ENCODE assay signal across 8 mouse cellular contexts in the genomic region with DNA sequence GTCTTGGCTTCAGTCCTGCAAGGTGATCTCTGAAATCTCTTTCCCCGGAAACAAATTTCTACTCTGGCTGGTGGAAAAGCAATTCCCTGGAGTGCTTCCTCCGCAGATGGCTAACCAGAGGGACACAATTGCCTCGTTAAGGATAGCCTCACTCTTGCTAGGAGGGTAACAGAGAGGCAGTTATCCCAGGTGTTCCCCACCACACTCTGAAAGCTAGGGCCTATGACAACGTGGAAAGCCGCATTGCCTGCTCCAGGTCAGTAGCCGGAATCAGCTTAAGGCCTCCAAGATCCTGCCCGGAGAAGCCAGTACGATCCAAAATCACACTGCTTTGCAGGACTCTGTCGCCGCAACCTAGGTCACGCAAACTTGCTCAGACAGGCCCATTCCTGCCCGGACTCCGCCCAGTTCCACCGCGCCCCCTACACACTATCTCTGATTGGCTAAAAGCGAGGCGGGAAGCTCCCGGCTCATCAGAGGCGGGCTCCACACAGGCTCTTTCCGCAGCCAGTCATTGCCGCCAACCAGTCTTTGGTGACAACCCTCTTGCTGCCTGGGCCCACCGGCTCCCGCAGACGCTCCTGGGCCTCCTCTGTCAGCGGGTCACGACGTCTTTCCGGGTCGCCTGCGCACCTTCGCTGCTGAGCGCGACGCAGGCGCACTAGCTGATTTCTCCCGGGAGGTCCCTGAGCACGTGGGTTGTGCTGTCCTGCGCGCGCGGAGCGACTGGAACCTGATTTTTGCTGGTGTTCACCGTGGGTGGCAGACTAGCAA. TPM values are rescaled to one million over a fixed set of nuclear protein-coding genes. Genes with fewer than 3 reads are reported as not detected.
A peak's percentile ranks its signal among the peaks of the same experiment; 100 is the strongest.
DNase-seq lines count a peak whose midpoint lies in the region; ATAC-seq lines count a peak whose summit lies in the region.

Gene Mthfd1 (plus strand): TSS at position 574 of the 774 bp plus-strand sequence.

- H3K9ac ChIP-seq in heart, embryonic 13.5 days: peak within 1 kb of the TSS; percentile 87
- H3K9ac ChIP-seq in liver, embryonic 12.5 days: peak within 1 kb of the TSS; percentile 77
- H3K9ac ChIP-seq in stomach, embryonic 15.5 days: peak within 1 kb of the TSS; percentile 57

- peak within 1 kb of the TSS; percentile 32; the same call in 1 of the 2 replicates for H3K27ac ChIP-seq in brown adipose tissue, adult 24 weeks (replicated peaks; ENCODE audit: low read depth, low read length)
- peak within 1 kb of the TSS; percentile 75 for H3K27ac ChIP-seq in heart, embryonic 13.5 days (replicated peaks)
- H3K27ac ChIP-seq in liver, embryonic 12.5 days: peak within 1 kb of the TSS; percentile 76
- H3K27ac ChIP-seq in stomach, embryonic 15.5 days: peak within 1 kb of the TSS; percentile 87

- H3K4me3 ChIP-seq in brown adipose tissue, adult 24 weeks (ENCODE audit: insufficient read depth, low read depth, low read length): peak within 1 kb of the TSS; percentile 73
- H3K4me3 ChIP-seq in heart, embryonic 13.5 days: peak within 1 kb of the TSS; percentile 76
- peak within 1 kb of the TSS; percentile 71 for H3K4me3 ChIP-seq in liver, embryonic 12.5 days
- H3K4me3 ChIP-seq in stomach, embryonic 15.5 days (replicated peaks): peak within 1 kb of the TSS; percentile 73

- peak; percentile 97 for DNase-seq in CD4-positive, CD25-positive, alpha-beta regulatory T cell, adult 2 months (ENCODE audit: low read depth, low spot score)
- peak; percentile 46 for DNase-seq in fat pad, adult 2 months (ENCODE audit: extremely low read depth, low read depth, low spot score)
- peak; percentile 95 for DNase-seq in kidney, postnatal 10 days
- DNase-seq in natural killer cell, adult 2 months (ENCODE audit: low spot score in 2 of 2): peak; percentile 88 to 93

- 1% methylated on average over 43 of the region's 43 CpGs for WGBS in heart, embryonic 13.5 days
- 2% methylated on average over 43 of the region's 43 CpGs for WGBS in liver, embryonic 12.5 days (ENCODE audit: insufficient replicate concordance)
- 1% methylated on average over 43 of the region's 43 CpGs for WGBS in stomach, embryonic 15.5 days

- H3K27me3 ChIP-seq in heart, embryonic 13.5 days (replicated peaks): no peaks in the 10 kb centered on the region
- no peaks in the 10 kb centered on the region for H3K27me3 ChIP-seq in liver, embryonic 12.5 days (replicated peaks)
- H3K27me3 ChIP-seq in stomach, embryonic 15.5 days (replicated peaks): no peaks in the 10 kb centered on the region

- peaks cover 9% of the 10 kb centered on the region for H3K4me1 ChIP-seq in brown adipose tissue, adult 24 weeks (ENCODE audit: control insufficient read depth, insufficient read depth, insufficient read length, low read length)
- H3K4me1 ChIP-seq in heart, embryonic 13.5 days: peaks cover 23% of the 10 kb centered on the region
- peaks cover 36% of the 10 kb centered on the region for H3K4me1 ChIP-seq in liver, embryonic 12.5 days
- H3K4me1 ChIP-seq in stomach, embryonic 15.5 days: peaks cover 18% of the 10 kb centered on the region

- peak; percentile 94 for ATAC-seq in heart, embryonic 13.5 days (ENCODE audit: extremely low read depth, insufficient number of reproducible peaks, low FRiP score, low TSS enrichment)
- ATAC-seq in liver, embryonic 12.5 days: peak; percentile 97
- peak; percentile 99 for ATAC-seq in stomach, embryonic 15.5 days (ENCODE audit: insufficient read depth, low FRiP score, low read depth)

- H3K36me3 ChIP-seq in heart, embryonic 13.5 days: no peaks in the 10 kb centered on the region
- H3K36me3 ChIP-seq in liver, embryonic 12.5 days: peaks cover 9% of the 10 kb centered on the region; the same call in 1 of the 2 replicates
- no peaks in the 10 kb centered on the region for H3K36me3 ChIP-seq in stomach, embryonic 15.5 days

- H3K4me2 ChIP-seq in heart, embryonic 13.5 days: peak within 1 kb of the TSS; percentile 97
- peak within 1 kb of the TSS; percentile 94 for H3K4me2 ChIP-seq in liver, embryonic 12.5 days
- peak within 1 kb of the TSS; percentile 97 for H3K4me2 ChIP-seq in stomach, embryonic 15.5 days

- H3K9me3 ChIP-seq in heart, embryonic 13.5 days: no peaks in the 10 kb centered on the region
- H3K9me3 ChIP-seq in liver, embryonic 12.5 days (replicated peaks): no peaks in the 10 kb centered on the region
- H3K9me3 ChIP-seq in stomach, embryonic 15.5 days: no peaks in the 10 kb centered on the region

RNA-seq across cellular contexts. Expression of gene Mthfd1, which starts in this region (rescaled TPM):
- 14.7 and 15.1 TPM in 2 replicates for polyA plus RNA-seq in brown adipose tissue, adult 24 weeks (2012; ENCODE audit: insufficient read depth, insufficient read length, missing spikeins)
- polyA plus RNA-seq in heart, embryonic 13.5 days (2015; fragmentation: Nextera tagmentation; extraction: Ambion mirVana): 40.1 and 41.0 TPM in 2 replicates
- polyA plus RNA-seq in liver, embryonic 12.5 days (2016; fragmentation: Nextera tagmentation; extraction: Ambion mirVana): 135 and 142 TPM in 2 replicates
- polyA plus RNA-seq in stomach, embryonic 15.5 days (2015; fragmentation: Nextera tagmentation; extraction: Ambion mirVana): 87.7 and 108 TPM in 2 replicates

Comparison
In these comparisons a context has a peak if more than half of its experiments do, and no peak if none do; other contexts are left out.
1. Peak in every context shown above with its lines: DNase-seq, ATAC-seq, H3K4me3 ChIP-seq and H3K27ac ChIP-seq.
2. DNase-seq: peak in every context shown above with its lines; median percentile 97 in CD4-positive, CD25-positive, alpha-beta regulatory T cell, adult 2 months; 95 in kidney, postnatal 10 days; 90 in natural killer cell, adult 2 months; 46 in fat pad, adult 2 months.
3. H3K27ac ChIP-seq: peak in every context shown above with its lines; median percentile 87 in stomach, embryonic 15.5 days; 76 in liver, embryonic 12.5 days; 75 in heart, embryonic 13.5 days; 32 in brown adipose tissue, adult 24 weeks.